Mouse (Mus musculus): Measurements from ENCODE around the gene Brwd1. TPM values are rescaled to one million over a fixed set of nuclear protein-coding genes. Genes with fewer than 3 reads are reported as not detected.
"Not testable (repeated sequence)": the region's sequence is repeated elsewhere in the genome, so short reads cannot be mapped to it uniquely, and the experiment has no call there.

The Brwd1 gene
- polyA plus RNA-seq, 1 experiment: 462 TPM

GRCm38 (mm10) chr16:95967455-95967854 lies 114.9 kb downstream of the Brwd1 start:
- no peaks in the 10 kb centered on the region for H3K4me1 ChIP-seq (ENCODE audit: control insufficient read depth, insufficient read depth, low read length)
- WGBS: 66% methylated on average over 11 of the region's 11 CpGs
- H3K27ac ChIP-seq (ENCODE audit: insufficient read depth, low read depth, low read length): no peak overlapping the region
- TF ChIP-seq POLR2A (IDR thresholded peaks at IDR 0.05; ENCODE audit: insufficient read depth, low read depth, low read length): no peak
- H3K4me3 ChIP-seq (ENCODE audit: insufficient read depth, low read depth, low read length): no peak overlapping the region

DNA sequence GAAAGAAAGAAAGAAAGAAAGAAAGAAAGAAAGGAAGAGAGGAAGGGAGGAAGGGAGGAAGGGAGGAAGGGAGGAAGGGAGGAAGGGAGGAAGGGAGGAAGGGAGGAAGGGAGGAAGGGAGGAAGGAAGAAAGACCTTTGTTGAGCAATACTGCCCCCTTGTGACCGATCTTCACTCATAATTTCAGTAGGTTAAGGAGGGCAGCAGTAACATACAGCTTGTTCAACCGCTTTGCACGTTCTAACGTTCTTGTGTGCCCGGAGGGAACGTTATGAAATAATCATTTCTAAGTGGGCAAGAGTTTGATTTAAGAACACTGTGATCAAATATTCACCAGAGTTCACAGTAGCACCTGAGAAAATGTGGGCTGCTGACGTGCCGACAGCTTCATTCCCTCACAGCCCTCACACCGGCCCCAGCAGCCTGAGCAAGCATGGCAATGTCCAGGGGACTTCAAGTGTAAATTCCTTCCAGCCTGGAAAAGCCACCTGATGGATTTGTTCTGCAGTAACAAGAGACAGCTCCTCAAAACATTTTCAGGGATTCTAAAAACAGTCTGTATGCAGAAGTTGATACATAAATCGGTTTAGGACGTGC lies 117.8 kb downstream of the Brwd1 start:
- H3K4me1 ChIP-seq (ENCODE audit: control insufficient read depth, insufficient read depth, low read length): no peaks in the 10 kb centered on the region
- H3K27ac ChIP-seq (ENCODE audit: insufficient read depth, low read depth, low read length): no peak overlapping the region
- no peak overlapping the region for H3K4me3 ChIP-seq (ENCODE audit: insufficient read depth, low read depth, low read length)
- whole genome bisulfite sequencing: 53% methylated on average over 11 of the region's 11 CpGs
- TF ChIP-seq POLR2A (IDR thresholded peaks at IDR 0.05; ENCODE audit: insufficient read depth, low read depth, low read length) (no peak), CTCF (IDR thresholded peaks at IDR 0.05; ENCODE audit: insufficient read depth, low read depth, low read length) (no peak)

- not testable (repeated sequence) for H3K27ac ChIP-seq (ENCODE audit: insufficient read depth, low read depth, low read length); H3K4me1 ChIP-seq (ENCODE audit: control insufficient read depth, insufficient read depth, low read length); H3K4me3 ChIP-seq (ENCODE audit: insufficient read depth, low read depth, low read length)
- 84% methylated on average over 1 of the region's 1 CpGs for WGBS
Measured at GRCm38 (mm10) chr16:95961484-95961883, 120.8 kb downstream of the Brwd1 start.

- WGBS: 98% methylated on average over 2 of the region's 2 CpGs
- not testable (repeated sequence) for H3K4me3 ChIP-seq (ENCODE audit: insufficient read depth, low read depth, low read length); H3K4me1 ChIP-seq (ENCODE audit: control insufficient read depth, insufficient read depth, low read length); H3K27ac ChIP-seq (ENCODE audit: insufficient read depth, low read depth, low read length)
Measured at GRCm38 (mm10) chr16:95960689-95961088, 121.6 kb downstream of the Brwd1 start.

DNA sequence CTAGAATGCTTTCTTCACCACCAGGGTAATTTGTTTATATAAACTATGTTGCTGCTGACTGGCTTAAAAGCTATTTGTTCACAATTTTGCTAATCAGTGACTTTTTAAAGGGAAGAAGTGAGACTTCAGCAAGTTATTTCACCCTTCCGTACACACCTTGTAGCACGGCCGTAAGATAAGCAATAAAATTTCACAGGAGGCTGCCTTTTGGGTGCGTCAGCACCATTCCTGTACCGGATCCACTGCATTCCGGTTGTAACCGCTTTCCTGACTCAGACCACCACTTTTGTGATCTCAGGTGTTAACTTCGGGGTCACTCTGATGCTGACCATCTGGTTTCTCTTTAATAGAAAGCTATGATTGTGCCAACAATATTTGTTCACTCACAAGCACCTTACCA lies 124.2 kb downstream of the Brwd1 start:
- no peak overlapping the region for H3K4me3 ChIP-seq (ENCODE audit: insufficient read depth, low read depth, low read length)
- no peak overlapping the region for H3K27ac ChIP-seq (ENCODE audit: insufficient read depth, low read depth, low read length)
- WGBS: 90% methylated on average over 8 of the region's 8 CpGs
- TF ChIP-seq CTCF (IDR thresholded peaks at IDR 0.05; ENCODE audit: insufficient read depth, low read depth, low read length): no peak
- TF ChIP-seq POLR2A (IDR thresholded peaks at IDR 0.05; ENCODE audit: insufficient read depth, low read depth, low read length): no peak
- H3K4me1 ChIP-seq (ENCODE audit: control insufficient read depth, insufficient read depth, low read length): no peaks in the 10 kb centered on the region

DNA sequence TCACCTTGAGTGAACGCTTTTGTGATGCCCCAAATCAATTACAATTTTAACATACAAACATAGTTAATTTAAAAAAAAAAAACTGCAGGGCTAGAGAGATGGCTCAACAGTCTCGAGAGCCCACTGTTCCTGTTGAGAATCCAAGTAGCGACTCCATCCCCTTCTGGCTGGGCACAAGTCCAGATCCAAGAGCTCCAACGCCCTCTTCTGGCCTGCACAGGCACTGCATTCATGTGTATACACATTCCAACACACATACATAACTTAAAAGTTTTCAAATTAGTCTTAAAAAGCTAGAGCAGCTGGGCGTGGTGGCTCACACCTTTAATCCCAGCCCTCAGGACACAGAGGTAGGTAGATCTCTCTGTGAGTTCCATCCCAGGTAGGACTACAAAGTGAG lies 125.7 kb downstream of the Brwd1 start:
- TF ChIP-seq CTCF (IDR thresholded peaks at IDR 0.05; ENCODE audit: insufficient read depth, low read depth, low read length): no peak
- no peak for TF ChIP-seq POLR2A (IDR thresholded peaks at IDR 0.05; ENCODE audit: insufficient read depth, low read depth, low read length)
- 54% methylated on average over 5 of the region's 5 CpGs for WGBS

DNA sequence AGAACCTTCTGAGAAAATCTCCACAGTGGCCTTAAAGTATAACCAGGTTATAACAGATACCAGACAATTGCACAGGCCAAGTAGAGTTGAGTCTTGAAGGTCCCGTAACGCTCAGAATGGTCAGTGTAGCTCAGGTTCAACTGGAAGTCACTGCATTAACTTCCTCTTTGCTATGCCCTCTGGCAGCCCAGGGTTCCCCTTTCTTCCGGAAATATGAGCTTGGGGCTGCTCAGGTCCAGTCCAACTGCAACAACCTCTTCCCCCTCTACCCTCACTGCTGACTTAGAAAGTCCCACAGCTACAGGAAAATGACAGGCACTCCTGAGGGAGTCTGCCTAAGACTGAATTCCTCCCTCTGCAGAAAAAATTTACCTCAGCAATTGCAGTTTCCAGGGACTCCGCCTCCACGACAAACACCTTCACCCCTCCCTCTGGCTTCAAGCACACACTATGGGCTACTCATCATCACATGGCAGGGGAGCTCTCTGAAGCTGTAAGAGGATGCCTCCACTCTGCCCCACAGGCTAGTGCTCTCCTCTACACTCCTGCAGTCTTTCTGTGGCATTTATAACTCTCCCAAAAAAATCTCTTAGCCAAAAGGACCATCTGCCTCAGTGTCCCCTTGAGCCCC lies 126.5 kb downstream of the Brwd1 start:
- 89% methylated on average over 5 of the region's 5 CpGs for WGBS
- H3K27ac ChIP-seq (ENCODE audit: insufficient read depth, low read depth, low read length): no peak overlapping the region
- no peak for TF ChIP-seq CTCF (IDR thresholded peaks at IDR 0.05; ENCODE audit: insufficient read depth, low read depth, low read length)
- TF ChIP-seq POLR2A (IDR thresholded peaks at IDR 0.05; ENCODE audit: insufficient read depth, low read depth, low read length): no peak
- H3K4me1 ChIP-seq (ENCODE audit: control insufficient read depth, insufficient read depth, low read length): no peaks in the 10 kb centered on the region
- no peak overlapping the region for H3K4me3 ChIP-seq (ENCODE audit: insufficient read depth, low read depth, low read length)

More for the DNA sequence above, 125.7 kb downstream of the Brwd1 start:
- no peak overlapping the region for H3K27ac ChIP-seq (ENCODE audit: insufficient read depth, low read depth, low read length)
- no peaks in the 10 kb centered on the region for H3K4me1 ChIP-seq (ENCODE audit: control insufficient read depth, insufficient read depth, low read length)
- H3K4me3 ChIP-seq (ENCODE audit: insufficient read depth, low read depth, low read length): no peak overlapping the region

- H3K4me3 ChIP-seq (ENCODE audit: insufficient read depth, low read depth, low read length): no peak overlapping the region
- WGBS: 88% methylated on average over 3 of the region's 3 CpGs
- no peaks in the 10 kb centered on the region for H3K4me1 ChIP-seq (ENCODE audit: control insufficient read depth, insufficient read depth, low read length)
- no peak overlapping the region for H3K27ac ChIP-seq (ENCODE audit: insufficient read depth, low read depth, low read length)
- TF ChIP-seq POLR2A (IDR thresholded peaks at IDR 0.05; ENCODE audit: insufficient read depth, low read depth, low read length) (no peak), CTCF (IDR thresholded peaks at IDR 0.05; ENCODE audit: insufficient read depth, low read depth, low read length) (no peak)
Measured at GRCm38 (mm10) chr16:95954341-95954740, 128.0 kb downstream of the Brwd1 start.

DNA sequence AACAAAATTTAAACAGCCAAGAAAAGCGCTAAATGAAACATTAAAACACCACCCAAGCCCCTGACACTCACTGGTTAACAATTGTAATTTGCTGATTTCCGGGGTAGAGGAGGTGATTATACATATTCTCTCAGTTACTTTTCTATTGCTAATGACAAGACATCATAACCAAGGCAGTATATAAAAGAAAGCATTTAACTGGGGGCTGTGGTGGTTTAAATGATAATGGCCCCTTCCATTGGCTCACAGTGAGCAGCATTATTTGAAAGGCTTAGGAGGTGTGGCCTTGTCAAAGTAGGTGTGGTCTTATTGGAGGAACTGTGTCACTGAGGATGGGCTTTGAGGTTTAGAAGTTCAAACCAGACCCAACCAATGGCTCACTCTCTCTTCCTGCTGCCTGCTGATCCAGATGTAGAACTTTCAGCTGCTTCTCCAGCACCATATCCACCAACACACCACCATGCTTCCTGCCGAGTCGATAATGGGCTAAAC lies 129.1 kb downstream of the Brwd1 start:
- H3K4me3 ChIP-seq (ENCODE audit: insufficient read depth, low read depth, low read length): no peak overlapping the region
- TF ChIP-seq CTCF (IDR thresholded peaks at IDR 0.05; ENCODE audit: insufficient read depth, low read depth, low read length): no peak
- TF ChIP-seq POLR2A (IDR thresholded peaks at IDR 0.05; ENCODE audit: insufficient read depth, low read depth, low read length): no peak
- no peaks in the 10 kb centered on the region for H3K4me1 ChIP-seq (ENCODE audit: control insufficient read depth, insufficient read depth, low read length)
- no peak overlapping the region for H3K27ac ChIP-seq (ENCODE audit: insufficient read depth, low read depth, low read length)
- 94% methylated on average over 4 of the region's 4 CpGs for WGBS

DNA sequence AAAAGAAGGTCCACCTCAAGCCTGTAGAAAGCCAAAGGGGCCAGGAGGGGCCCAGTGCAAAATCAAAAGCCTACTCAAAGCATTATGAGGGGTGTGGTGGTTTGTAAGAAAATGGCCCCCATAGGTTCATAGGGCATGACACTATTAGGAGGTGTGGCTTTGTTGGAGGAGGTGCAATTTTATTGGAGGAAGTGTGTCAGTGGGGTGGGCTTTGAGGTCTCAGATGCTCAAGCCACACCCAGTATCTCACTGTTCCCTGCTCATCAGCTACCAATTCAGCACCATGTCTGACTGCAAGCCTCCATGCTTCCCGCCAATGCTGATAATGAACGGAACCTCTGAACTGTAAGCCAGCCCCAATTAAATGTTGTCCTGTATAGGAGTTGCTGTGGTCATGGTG lies 130.9 kb downstream of the Brwd1 start:
- no peak overlapping the region for H3K27ac ChIP-seq (ENCODE audit: insufficient read depth, low read depth, low read length)
- 98% methylated on average over 2 of the region's 2 CpGs for WGBS
- TF ChIP-seq POLR2A (IDR thresholded peaks at IDR 0.05; ENCODE audit: insufficient read depth, low read depth, low read length): no peak
- no peak for TF ChIP-seq CTCF (IDR thresholded peaks at IDR 0.05; ENCODE audit: insufficient read depth, low read depth, low read length)
- no peaks in the 10 kb centered on the region for H3K4me1 ChIP-seq (ENCODE audit: control insufficient read depth, insufficient read depth, low read length)
- no peak overlapping the region for H3K4me3 ChIP-seq (ENCODE audit: insufficient read depth, low read depth, low read length)

All from olfactory bulb, adult 2 months (tissue).